Mouse (Mus musculus) cerebellum, adult 9-11 months (tissue): ENCODE measurements at regions not wholly inside any gene's neighbourhood (a gene's known extent, or its start where the extent isn't known, plus 50 kb on each side); places are given as distances from the start of the nearest gene placed in this dataset.

Experiments used
- DNase-seq: peaks from one replicate; pipeline ENCODE4 v3.0.0; 2022

DNA sequence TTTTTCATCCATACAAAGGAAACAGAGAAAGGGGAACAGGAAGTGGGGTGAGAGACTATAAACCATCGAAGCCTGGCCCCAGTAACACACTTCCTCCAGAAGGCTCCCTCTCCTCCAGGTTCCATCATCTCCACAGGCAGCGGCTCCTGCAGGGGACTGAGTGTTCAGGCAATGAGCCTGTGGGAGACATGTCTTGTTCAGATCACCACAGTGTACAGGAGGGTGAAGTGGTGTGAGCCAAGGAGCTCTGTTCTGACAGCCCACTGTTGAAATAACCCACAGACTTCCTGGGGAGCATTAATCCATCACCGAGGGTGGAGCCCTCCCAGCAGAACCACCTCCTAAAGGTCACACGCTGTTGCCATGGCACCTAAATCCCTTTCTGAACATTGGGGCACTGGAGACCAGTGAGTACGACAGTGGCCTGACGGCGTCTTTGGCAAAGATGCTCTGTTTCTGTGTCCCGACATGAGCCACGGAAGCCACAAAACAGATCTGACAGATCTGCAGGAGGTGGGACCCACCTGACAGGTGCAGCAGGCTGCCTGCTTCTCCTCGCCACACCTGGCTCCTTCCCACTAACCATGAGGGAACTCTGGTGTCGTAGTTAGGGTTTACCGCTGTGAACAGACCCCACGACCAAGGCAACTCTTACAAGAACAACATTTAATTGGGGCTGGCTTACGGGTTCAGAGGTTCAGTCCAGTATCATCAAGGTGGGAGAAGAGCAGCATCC is 60.9 kb downstream of the Psmg1 start:
- DNase-seq: no peak

DNA sequence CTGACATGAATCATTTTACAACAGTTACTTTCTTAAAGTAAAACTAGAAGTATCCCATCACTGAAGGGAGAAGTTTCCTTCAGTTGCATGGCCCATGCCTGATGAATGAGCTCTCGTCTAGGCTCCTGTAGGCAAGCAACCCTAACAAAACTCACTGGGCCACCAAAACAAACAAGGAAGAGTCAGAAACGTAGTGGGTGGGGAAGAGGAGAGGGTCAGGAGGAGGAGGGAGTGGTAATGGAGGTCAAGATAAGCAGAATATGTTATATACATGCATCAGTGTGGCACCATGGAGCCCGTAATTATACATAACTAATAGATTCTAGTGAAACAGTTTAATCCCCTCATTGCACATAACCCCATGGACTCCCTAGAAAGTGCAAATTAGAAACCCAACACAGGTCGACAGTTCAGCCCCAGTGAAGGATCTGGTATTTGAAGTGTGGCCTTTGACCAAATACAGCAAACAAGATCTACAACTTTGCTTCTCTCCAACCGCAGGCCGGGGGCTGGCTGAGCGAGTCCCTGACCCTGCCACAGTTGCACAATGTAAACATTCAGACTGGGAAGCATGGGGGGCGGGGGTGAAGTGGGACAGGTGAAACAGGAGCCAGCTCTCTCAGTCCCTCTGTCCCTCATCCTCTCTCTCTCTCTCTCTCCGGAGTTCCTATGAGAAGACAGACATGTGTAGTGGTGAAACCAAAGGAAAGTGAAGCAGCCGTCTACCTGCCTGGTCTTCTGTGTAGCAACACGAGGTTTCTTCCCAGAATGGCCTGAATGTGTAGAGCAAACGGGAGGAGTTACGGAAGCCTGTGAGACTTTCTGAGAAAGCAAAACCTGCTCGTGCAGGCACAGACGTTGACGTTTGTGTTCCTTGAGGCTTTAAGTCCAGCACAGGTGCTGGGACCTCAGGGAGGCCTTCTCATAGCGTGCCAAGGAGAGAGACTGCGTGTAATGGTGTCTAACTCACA is 62.2 kb downstream of the Psmg1 start:
- no peak for DNase-seq

DNA sequence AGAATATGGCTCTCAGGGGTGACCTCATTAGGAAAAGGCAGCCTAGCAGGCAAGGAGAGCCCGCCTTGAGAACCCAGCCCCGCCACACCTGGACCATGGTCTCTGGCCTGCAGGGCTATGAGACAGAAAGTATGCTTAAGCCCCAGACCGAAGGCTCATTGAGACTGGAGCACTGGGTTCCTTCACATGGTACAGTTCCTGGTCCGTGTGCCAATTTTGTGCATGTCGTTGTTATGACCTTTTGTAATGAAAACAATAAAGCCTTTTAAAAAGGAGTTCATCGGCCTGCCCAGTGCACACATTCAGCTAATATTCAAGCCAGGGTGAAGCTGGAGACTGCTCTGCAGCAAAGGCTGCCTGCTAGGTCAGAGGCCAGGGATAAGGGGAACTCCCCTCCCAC is 64.2 kb downstream of the Psmg1 start:
- no peak for DNase-seq

DNA sequence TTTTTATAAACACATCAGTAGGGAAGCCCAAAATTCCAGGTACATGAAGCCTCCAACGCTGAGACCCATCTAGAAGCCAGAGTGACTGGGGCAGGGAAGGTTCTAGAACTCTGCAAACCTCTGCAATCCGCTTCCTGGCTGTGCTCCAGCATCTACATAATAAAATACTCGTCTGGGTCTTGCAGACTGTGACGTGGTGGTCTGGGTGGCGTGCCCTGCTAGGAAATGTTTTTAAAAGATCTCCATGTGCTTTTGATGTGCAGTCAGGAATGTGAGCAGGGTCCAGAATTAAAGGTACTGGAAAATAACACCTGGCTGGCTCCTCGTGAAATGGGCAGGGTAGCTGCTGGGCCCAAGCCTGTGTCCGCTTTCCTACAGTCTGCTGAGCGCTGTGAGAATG is 66.0 kb downstream of the Psmg1 start:
- no peak for DNase-seq

DNA sequence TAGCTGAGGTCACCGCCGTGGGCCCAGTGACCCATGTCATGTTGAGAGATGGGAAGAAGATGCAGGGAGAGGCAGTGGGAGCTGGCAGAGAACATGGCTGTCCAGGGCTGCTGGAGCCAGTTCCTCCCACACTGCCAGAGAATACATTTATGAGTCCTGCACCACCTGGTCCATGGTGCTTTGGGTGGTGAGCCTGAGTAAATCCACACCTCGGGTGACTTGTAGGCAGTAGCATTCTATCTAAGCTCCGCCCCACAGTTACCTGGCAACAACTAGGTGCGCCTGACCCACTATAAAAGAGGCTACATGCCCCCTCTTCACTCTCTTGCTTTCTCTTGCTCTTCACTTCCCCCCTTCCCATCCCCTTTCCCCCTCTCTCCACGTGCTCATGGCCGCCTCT is 66.8 kb downstream of the Psmg1 start:
- no peak for DNase-seq

DNA sequence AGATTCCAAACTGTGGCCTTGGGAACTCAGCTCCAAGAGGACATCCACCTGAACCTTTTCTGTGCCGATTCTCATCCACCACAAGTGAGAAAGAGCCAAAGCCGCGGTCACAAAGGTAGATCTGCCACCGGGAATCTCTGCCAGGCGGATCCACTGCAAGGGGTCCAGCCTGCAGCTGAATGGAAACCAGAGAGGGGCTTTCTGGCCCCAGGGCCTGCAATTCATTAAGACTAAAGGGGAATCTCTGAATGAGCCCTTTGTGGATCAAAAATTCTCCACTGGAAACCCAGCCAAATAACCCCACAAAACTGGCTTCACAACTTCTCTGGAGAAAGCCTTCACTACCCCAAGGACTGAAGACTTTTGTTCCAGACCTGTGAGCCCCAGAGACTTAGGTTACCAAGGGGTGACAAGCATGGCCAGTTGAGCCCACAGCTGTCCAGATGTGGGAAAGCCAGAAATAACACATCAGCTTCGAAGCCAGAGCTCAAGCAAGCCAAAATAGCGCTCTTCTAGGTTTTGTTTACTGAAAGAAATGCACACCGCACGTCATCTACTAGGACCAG is 68.3 kb downstream of the Psmg1 start:
- DNase-seq: no peak

DNA sequence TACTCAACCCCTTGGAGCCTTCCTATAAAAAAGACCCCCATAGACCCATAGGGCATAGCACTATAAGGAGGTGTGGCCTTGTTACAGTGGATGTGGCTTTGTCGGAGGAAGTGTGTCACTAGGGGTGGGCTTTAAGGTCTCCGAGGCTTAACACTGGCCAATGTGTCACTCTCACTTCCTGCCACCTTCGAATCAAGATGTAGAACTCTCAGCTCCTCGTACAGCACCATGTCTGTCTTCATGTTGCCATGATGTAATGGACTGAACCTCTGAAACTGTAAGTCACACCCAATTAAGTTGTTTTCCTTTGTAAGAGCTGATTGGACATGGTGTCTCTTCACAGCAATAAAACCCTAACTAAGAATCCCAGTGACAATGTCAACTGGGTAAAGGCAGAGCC is 69.6 kb downstream of the Psmg1 start:
- no peak for DNase-seq

DNA sequence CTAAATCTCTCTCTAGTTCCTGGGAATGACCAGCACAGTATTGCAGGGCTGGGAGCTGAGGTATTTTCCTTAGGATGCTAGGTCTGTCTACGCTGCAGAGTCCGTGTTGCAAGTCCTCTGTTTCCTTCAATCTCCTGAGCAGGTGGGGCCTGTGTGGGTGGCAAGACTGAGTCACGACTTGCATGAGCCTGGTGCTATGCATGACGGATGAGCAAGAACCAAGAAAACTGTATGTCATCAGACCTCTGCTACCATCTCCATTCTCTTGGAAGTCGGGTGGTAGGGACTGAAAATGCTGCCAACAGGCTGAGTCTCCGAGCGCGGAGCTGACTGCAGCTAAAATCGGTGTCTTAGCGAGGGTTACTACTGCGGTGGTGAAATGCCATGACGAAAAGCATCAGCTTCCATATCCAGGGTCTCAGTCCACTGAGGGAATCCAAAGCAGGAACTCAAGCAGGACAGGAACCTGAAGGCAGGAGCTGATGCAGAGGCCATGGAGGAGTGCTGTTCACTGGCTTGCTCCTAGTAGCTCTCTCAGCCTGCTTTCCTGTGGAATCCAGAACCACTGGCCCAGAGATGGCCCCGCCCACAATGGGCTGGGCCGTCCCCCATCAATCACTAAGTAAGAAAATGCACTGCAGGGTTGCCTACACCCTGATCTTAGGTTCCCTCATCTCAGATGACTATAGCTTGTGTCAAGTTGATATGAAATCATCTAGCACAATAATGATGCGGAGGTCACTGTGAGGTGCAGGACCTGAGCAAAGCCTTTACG is 71.9 kb downstream of the Psmg1 start:
- DNase-seq: no peak

DNA sequence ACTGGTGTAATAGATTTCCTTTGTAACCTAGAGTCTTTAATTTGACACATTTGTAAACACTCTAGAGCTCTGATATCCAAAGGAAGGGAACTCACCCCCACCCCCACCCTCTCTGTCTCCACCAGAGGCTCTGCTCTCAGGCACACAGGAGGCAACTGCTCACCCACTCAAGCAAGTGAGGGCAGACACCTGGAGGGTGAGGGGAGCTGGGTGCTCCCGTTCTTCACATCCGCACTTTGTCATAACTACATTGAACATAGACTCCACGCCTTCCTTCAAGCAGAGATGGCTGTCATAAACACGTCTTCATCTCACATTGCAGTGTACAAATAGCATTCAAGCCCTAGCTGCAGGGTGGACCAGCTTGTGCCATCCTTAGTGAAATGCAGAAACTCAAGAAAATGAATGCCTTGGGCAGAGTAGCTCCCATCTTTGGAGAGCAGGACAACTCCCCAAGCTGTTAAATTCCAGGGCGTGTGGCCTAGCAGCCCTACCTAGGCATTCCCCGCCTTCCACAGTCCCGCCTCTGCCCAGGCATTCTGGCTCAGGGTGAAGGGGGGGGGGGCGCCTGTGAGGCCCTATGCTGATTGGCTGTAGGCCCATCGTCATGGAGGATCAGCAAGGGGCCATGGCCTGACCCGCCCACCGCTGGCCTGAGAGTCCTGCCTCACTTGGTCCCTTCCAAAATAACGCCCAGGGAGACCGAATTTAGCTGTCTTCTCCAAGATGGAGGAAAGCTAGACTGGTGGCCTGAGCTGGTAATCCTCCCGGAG is 72.9 kb downstream of the Psmg1 start:
- no peak for DNase-seq

DNA sequence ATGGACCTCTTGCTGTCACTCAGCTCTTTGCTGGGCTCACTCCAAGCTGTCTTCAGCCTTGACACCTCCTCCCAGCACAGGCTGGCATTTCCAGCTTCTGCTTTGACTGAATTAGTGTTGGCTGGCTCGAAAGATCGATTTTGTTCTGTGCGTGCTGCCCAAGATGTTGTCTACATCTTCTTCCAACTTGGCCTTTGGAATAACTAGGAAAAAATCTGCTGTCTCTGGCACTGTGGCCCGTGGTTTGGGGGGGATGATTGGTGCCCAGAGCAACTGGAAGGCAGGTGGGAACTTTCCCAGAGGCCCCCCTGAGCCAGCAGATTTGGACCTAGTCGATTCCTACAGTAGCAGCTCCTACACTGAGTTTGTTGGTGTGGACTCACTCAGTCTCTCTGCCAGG is 76.9 kb downstream of the Psmg1 start:
- no peak for DNase-seq

DNA sequence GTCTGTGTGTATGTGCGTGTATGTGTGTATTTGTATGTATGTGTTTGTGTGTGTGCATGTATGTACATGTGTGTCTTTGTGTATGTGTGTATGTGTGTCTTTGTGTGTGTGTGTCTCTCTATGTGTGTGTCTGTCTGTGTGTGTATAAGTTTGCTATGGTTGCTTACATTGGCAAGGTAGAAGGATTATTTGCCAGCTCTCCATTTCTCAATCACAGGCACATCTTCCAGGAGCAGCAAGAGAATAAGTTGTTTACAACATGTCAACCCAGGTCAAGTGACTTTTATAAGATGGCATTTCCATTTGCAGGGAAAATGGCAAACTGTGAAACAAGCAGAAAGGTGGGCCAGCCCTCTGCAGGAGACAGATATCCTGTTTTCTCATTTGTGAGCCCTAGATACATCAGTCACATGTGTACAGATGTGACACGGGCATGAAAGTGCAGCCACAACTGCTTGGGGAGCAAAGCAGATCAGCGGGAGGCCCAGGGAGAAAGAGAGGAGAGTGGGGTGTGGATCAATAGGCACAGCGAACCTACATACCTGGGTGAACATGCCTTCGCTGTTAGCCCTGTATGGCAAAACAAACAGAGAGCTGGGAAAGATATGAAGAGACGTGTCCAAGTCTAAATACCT is 86.1 kb downstream of the Psmg1 start:
- no peak for DNase-seq

DNA sequence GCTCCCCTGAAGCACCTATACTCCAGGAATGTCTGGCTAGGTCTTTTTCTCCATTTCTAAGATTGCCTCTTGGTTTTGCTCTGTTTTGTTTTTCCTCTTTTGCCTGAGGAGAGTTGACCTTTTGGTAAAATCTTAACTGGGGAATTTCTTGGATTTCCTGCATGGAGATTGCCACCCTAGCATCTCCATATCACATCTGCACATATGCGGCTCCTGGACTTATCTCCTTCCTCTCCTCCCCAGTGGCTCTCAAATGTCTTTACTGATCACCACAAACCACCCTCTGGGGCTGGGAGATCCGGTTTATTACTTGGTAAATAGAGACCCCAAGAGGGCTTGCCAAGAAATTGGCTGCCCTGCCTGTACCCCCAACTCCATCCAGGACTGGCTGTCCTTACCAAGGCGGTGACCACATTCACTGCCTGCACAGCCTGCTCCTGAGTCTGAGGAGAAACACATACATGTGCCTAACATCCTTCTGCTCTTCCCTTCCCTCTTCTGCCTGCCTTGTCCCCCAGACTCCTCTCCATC is 87.3 kb downstream of the Psmg1 start:
- no peak for DNase-seq

DNA sequence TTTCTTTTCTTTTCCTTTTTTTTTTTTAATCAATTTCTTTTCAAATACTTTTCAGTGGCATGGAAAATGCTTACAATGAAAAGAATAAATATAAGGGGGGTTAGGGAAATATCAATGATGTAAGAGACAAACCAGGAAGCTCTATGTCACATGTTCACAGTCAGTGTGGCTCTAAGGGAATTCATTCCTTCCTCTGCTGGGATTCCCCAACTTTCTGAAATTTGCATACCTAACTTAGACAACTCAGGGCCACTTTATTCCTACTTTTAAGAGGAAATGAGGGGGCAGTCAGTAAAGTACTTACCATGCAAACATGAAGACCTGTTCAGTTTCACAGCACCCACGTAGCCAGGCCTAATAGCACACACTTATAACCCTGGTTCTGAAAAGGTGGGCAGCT is 88.6 kb downstream of the Psmg1 start:
- no peak for DNase-seq

DNA sequence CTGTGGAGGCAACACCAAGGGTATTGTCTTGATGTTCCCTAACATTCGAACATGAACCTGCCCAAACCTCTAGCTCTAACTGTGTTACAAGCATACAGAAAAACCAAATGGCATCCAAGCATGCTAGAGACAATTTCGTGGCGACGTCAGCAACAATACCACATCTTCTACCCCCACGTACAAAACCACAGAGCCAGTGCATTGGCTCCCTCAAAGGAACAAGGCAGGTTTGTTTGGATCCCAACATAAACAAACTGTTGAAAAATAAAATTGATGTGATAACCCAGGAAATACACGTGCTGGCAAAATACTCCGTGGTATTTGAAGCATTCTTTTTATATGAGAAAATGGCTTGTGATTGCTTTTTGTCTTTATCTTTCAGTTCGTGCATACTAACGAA is 89.4 kb downstream of the Psmg1 start:
- DNase-seq: no peak

DNA sequence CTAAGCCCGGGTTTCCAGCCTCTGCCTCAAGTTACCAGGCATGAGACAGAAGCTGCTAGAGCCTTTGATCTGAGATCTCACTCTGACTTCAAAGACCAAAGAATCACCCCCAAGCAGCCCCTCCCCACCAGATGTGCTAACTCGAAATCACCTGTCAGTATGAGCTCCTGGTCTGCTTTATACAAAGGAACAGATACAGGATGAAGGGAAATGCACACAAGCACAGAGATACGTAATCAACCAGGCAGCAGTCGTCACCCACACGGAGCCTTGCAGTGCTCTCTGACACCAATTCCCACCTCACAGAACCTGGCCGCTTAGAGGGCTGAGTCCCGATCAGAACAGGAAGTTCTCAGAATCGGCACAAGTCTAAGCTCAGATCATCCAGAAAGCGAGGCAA is 90.6 kb downstream of the Psmg1 start:
- DNase-seq: no peak

DNA sequence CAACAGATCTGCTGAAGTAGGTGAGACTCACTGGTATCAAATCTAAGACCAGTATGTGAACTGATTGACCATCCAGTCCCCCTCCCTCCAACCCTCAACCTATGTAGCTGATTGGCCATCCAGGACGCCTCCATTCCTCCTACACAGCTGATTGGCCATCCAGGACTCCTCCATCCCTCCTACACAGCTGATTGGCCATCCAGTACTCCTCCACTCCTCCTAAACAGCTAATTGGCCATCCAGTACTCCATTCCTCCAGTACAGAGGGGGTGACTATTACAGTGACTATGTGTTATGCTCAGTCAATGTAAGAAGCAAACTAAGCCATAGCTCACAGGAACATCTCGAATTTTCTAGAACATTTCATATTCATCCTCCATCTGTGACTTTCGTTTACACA is 91.1 kb downstream of the Psmg1 start:
- DNase-seq: no peak

DNA sequence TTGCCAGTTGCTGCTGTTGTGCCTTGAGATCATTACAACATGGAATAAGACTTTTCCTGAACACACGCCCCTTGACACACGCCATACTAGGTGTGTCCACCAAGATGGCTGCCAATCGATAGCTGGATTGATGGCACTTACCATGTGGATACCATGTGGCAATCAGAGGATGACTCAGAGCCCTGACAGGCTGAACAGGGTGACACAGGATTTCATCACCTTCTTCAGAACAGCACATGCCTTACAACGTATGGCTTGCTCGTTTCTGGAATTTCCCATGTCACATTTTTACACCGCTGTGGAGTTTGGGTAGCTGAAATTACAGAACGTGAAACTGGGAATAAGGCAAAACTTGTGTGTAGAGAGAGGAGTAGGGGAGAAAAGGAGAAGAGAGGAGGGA is 92.9 kb downstream of the Psmg1 start:
- DNase-seq: no peak

DNA sequence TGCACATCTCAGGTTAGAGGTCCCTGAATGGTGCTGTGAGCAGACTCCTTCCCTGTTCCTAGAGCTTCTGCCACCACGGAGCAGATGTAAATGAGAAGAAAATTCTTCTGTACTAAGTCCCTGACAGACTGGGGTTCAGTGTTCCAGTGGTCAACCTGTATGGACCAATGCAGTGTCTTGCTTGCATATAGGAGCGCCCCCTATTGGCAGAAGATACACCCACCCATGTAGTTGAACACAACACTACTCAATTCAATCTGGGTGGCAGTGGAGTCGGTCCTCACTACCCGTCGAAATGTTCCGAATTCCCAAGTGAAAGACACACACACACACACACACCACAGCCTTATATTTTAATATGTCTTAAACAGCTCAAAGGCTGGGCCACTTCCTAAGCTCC is 94.6 kb downstream of the Psmg1 start:
- DNase-seq: no peak

DNA sequence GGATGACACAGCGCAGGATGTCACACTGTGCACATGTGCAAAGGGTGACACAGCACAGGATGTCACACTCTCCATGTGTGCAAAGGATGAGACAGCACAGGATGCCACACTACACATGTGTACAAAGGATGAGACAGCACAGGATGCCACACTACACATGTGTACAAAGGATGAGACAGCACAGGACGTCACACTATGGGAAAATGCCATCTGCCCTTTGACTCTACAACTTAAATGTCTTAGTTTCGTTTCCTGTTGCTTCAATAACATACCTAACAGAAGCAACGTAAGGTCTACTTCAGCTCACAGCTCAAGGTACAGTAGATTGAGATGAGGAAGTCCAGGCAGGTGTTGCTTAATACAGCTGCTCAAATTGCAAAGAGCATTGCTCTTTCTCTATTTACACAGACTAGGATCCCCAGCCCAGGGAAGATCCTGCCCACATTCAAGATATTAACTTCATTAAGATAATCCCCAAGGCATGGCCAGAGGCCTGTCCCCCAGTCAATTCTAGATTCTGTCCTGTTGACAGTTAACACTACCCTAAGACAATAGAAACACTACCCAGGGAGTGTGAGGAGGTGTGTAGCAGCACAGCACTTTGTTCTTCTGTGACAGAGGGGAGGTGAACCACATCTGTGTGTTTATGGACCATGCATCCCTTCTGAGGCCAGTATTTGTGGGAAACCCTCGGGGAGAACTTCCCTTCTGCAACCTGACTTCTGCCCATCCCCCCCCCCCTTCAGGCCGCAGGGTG is 97.0 kb downstream of the Psmg1 start:
- DNase-seq: no peak

DNA sequence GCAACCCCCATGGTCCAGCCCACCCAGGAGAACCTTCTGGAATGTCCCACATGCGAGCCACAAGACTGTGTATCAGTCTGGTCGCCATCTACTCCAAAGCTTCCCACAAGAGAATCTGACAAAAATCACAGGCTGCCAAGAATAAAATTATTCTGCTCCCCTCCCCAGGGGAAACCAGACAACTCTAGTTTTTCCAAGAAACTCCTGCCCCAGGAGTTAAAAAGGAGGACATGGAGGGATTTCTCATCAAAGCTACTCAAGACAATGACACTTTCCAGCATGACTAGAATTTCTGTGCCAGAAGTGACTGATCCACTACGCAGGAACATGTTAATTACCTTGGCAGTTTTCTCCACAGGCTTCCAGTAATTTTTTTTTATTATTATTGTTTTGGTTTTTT is 98.4 kb downstream of the Psmg1 start:
- no peak for DNase-seq

DNA sequence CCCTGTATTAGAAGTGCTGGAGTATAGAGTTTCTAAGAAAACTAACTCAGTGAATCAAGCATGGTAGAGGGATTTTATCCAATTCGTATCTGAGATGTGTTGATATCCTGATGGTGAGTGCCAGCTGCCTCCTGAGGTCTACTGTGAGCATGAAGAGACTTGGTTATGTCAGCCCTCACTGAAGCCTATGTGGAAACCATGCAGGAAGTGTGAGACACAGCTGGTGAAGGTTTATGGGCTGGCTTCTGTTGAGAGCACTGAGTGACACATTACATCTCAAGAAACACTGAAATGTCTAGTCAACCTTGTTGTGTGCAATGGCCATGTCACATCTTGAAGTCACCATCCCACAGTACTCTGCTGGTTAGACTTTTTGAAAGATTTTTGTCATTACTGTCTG is 104.6 kb downstream of the Psmg1 start:
- DNase-seq: no peak
